Mouse (Mus musculus): ENCODE measurements at regions not wholly inside any gene's neighbourhood (a gene's known extent, or its start where the extent isn't known, plus 50 kb on each side); places are given as distances from the start of the nearest gene placed in this dataset.

DNA sequence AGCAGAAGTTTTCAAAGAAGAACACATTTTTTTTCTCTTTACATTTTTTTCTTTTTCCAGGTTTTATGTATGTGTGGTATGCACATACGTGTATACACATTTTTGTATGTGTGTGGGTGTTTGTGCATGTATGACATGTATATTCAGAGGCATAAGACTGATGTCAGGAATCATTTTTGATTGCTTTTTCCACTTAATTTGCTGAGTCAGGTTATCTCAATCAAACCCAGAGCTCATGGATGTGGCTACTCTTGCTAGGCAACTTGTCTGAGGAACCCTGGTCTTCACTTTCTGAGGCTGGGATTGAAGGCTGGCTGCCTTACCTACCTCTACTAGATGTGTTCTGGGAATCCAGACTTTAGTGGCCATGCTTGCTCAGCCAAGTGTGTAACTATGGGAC is 174.2 kb upstream of the Stt3b start:
- Histone ChIP-seq H3K4me1 (ENCODE audit: control insufficient read depth) (peaks cover 6% of the 10 kb centered on the region), H3K9me3 (ENCODE audit: control insufficient read depth, low read length) (no peaks in the 10 kb centered on the region), H3K4me3 (replicated peaks) (no peak overlapping the region), H3K36me3 (ENCODE audit: control insufficient read depth) (no peaks in the 10 kb centered on the region), H3K27me3 (ENCODE audit: control insufficient read depth) (peaks cover 5% of the 10 kb centered on the region; the same call in 1 of the 2 replicates)
- TF ChIP-seq TAL1 (IDR thresholded peaks at IDR 0.05; ENCODE audit: low read length) (no peak), GATA1 (IDR thresholded peaks at IDR 0.05; ENCODE audit: low read length) (no peak)

DNA sequence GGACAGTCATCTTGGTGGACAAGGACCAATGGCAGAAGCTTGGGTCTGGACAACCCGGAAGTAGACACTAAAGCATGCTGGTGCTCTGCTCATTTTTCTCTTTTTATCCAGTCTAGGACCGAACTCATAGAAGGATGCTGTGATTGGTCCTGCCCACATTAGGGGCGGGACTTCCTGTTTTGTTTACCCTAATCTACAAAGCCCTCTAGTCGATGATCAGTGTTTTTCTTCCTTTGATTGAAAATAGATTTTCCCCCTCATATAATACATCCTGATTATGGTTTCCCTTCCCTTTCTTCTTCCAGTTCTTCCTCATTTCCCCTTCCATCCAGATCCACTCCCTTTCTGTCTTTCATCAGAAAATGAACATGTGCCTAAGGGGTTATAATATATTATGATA is 175.0 kb upstream of the Stt3b start:
- H3K36me3 ChIP-seq (ENCODE audit: control insufficient read depth), result no peaks in the 10 kb centered on the region
- peaks cover 4% of the 10 kb centered on the region for H3K4me1 ChIP-seq (ENCODE audit: control insufficient read depth)
- no peak overlapping the region for H3K4me3 ChIP-seq (replicated peaks)
- TF ChIP-seq TAL1 (IDR thresholded peaks at IDR 0.05; ENCODE audit: low read length) (no peak), GATA1 (IDR thresholded peaks at IDR 0.05; ENCODE audit: low read length) (no peak)
- no peaks in the 10 kb centered on the region for H3K9me3 ChIP-seq (ENCODE audit: control insufficient read depth, low read length)
- H3K27me3 ChIP-seq (ENCODE audit: control insufficient read depth), result peaks cover 5% of the 10 kb centered on the region; the same call in 1 of the 2 replicates

DNA sequence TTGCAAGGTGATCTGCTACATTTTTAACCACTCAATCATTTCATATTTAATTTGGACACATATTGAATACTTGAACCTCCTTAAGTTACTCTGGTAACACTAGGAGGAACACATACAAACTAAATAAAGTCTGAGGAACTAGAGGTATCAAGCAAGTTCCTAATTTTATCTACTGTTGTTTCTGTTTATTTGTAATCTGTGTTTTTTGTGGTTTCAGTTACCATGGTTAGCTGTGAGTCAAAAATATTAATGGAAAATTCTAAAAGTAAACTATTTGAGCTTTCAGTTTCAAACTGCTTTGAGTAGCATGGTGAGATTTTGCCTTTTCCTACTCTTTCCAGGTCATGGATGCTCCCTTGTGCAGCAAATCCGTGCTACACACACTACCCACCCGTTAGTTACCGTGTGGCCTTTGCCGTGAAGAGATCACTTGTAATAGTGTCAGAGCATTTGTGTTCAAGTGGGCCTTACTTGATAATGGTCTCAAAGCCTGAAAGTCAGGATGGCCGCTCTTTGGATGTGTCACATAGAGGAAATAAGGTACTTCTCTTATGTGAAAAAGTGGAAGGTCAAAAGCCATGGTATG is 177.0 kb upstream of the Stt3b start:
- no peaks in the 10 kb centered on the region for H3K9me3 ChIP-seq (ENCODE audit: control insufficient read depth, low read length)
- no peak overlapping the region for H3K4me3 ChIP-seq (replicated peaks)
- H3K4me1 ChIP-seq (ENCODE audit: control insufficient read depth), result peaks cover 14% of the 10 kb centered on the region
- H3K36me3 ChIP-seq (ENCODE audit: control insufficient read depth), result no peaks in the 10 kb centered on the region
- H3K27me3 ChIP-seq (ENCODE audit: control insufficient read depth), result peaks cover 3% of the 10 kb centered on the region; the same call in 1 of the 2 replicates
- TF ChIP-seq GATA1 (IDR thresholded peaks at IDR 0.05; ENCODE audit: low read length) (no peak), TAL1 (IDR thresholded peaks at IDR 0.05; ENCODE audit: low read length) (no peak)

DNA sequence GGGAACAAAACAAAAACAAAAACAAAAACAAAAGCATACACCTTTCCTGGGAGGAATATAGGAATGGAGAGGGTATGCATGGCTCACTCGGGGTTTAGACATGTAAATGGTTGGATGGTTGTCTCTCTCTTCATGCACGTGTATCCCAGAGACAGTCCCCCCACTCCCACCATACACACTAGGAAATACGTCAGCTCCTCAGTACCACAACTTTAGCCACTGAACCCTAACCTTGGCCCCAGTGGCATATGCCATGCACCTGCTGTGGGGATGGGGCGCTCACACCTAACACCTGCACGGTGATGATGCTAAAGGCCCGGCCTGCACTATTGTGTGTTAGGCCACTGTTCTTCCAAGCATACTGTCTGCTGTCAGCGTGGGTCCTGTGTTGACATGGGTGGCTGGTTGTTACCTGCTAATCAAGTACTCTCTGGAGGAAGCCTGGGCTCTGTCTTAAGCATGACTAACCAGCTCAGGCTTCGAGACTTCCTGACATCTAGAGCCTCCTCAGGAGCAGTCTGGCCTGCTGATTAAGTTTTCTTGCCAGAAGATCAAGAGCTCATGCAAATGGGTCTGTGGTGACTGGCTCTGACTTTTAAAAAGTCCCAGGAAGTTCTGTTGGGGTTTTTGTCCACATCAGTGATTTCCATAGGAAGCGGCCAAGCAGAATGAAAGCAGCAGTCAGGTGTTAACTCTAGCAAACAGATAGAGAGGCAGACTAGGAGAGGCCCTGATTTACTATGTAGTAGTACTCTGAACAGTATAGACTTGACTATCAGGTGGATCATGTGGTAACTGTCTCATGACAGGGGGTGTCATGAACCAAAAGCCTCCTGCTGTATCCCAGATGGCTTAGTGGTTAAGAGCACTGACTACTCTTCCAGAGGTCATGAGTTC is 178.9 kb upstream of the Stt3b start:
- H3K4me3 ChIP-seq (replicated peaks), result no peak overlapping the region
- no peaks in the 10 kb centered on the region for H3K9me3 ChIP-seq (ENCODE audit: control insufficient read depth, low read length)
- TF ChIP-seq TAL1 (IDR thresholded peaks at IDR 0.05; ENCODE audit: low read length), result no peak
- TF ChIP-seq GATA1 (IDR thresholded peaks at IDR 0.05; ENCODE audit: low read length), result no peak
- peaks cover 15% of the 10 kb centered on the region for H3K27me3 ChIP-seq (ENCODE audit: control insufficient read depth)
- no peaks in the 10 kb centered on the region for H3K36me3 ChIP-seq (ENCODE audit: control insufficient read depth)
- peaks cover 23% of the 10 kb centered on the region for H3K4me1 ChIP-seq (ENCODE audit: control insufficient read depth)

DNA sequence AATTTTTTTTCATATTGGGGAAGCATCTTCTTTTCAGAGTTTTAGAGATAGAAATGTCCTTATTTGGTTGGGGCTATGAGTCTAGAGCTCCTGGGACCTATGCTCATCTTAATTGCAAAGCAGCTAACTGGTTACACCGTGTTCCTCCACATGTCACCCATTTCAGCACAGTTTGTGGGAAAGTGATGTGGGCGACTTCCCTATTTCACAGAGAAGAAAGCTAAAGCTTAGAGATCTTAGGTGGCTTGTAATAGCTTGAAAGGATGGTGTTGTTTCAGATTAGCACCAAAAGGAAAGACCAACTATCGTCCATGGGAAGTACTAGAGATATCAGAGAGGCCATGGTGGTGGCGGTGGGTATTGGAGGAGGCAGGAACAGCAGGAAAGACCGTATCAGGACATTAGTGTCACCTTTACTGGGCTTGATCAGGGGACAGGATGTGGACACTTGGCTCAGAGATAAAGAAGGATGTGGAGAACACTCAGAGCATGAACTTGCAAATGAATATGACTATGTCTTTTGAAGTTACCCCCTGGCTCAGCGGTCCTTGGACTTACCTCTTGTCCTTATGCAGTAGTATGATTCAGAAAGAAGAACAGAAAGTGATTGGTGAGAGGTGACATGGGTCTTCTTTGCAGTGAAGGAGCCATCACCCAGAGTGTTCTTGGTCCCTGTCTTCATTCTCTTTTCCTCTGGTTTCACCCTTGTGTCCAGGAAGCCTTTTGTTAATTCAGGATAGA is 182.4 kb upstream of the Stt3b start:
- Histone ChIP-seq H3K36me3 (ENCODE audit: control insufficient read depth) (no peaks in the 10 kb centered on the region), H3K4me3 (replicated peaks) (no peak overlapping the region), H3K4me1 (ENCODE audit: control insufficient read depth) (peaks cover 26% of the 10 kb centered on the region), H3K27me3 (ENCODE audit: control insufficient read depth) (peaks cover 15% of the 10 kb centered on the region), H3K9me3 (ENCODE audit: control insufficient read depth, low read length) (no peaks in the 10 kb centered on the region)
- TF ChIP-seq GATA1 (IDR thresholded peaks at IDR 0.05; ENCODE audit: low read length), result no peak
- TF ChIP-seq TAL1 (IDR thresholded peaks at IDR 0.05; ENCODE audit: low read length), result no peak

DNA sequence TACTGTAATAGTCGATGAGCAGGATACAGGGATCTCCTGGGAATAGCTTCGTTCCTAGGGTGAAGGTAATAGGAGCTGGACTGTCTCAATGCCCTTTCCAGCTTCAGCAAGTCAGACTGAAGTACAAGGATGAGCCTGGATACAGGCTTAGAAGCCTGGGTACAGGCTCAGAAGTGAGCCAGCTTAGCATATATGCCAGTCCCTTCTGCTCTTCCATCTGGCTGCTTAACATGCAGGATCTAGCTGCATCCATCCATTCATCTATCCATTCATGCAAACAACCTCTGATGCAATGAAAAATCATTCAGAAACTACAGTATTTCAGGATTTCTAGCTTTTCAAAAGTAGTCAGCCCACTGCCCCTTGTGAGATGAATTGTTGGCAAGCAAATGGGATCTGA is 183.5 kb upstream of the Stt3b start:
- no peaks in the 10 kb centered on the region for H3K36me3 ChIP-seq (ENCODE audit: control insufficient read depth)
- TF ChIP-seq GATA1 (IDR thresholded peaks at IDR 0.05; ENCODE audit: low read length), result no peak
- peaks cover 15% of the 10 kb centered on the region for H3K27me3 ChIP-seq (ENCODE audit: control insufficient read depth)
- no peak overlapping the region for H3K4me3 ChIP-seq (replicated peaks)
- no peaks in the 10 kb centered on the region; the same call in 1 of the 2 replicates for H3K9me3 ChIP-seq (ENCODE audit: control insufficient read depth, low read length)
- peaks cover 26% of the 10 kb centered on the region for H3K4me1 ChIP-seq (ENCODE audit: control insufficient read depth)

DNA sequence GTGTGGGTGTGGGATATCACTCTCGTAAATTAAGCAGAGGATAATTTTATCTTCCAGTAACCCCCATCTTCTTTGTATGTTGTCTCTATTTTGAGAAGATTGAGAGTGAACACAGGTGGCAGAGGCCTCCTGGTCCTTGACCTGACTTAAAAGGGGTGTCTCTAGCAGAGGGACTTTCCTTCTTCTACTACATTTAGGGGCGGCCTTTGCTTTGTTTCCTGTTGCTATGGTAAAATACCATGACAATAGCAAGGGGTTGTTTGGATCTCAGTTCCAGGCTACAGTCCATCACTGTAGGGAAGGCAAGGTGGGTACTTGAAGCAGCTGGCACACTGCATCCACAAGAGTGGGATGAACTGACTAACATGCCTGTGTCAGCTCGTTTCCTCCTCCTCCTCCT is 189.3 kb upstream of the Stt3b start:
- TF ChIP-seq GATA1 (IDR thresholded peaks at IDR 0.05; ENCODE audit: low read length), result no peak
- no peak for TF ChIP-seq TAL1 (IDR thresholded peaks at IDR 0.05; ENCODE audit: low read length)
- no peaks in the 10 kb centered on the region; the same call in 1 of the 2 replicates for H3K9me3 ChIP-seq (ENCODE audit: control insufficient read depth, low read length)
- no peaks in the 10 kb centered on the region for H3K36me3 ChIP-seq (ENCODE audit: control insufficient read depth)
- no peaks in the 10 kb centered on the region for H3K27me3 ChIP-seq (ENCODE audit: control insufficient read depth)
- no peaks in the 10 kb centered on the region for H3K4me1 ChIP-seq (ENCODE audit: control insufficient read depth)
- no peak overlapping the region for H3K4me3 ChIP-seq (replicated peaks)

DNA sequence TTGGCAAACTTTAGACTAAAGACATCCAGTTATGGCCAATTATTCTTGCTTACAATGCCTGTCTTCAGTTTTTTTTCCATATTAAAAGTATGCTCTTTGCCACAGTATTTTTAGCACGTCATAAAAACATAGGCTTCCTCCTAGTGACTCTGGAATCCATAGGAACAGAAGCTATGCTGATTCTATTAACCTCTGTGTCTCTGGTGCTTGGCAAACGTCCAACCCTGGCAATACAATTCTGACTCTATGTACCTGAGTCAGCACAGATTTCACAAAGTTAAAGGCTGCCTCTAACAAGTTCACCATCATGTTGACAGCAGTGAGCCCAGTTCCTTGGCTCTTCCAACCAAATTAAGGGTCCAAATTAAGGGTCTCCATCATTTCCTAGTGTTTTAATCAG is 194.6 kb upstream of the Stt3b start:
- H3K4me1 ChIP-seq (ENCODE audit: control insufficient read depth), result no peaks in the 10 kb centered on the region
- no peak overlapping the region for H3K4me3 ChIP-seq (replicated peaks)
- no peaks in the 10 kb centered on the region for H3K36me3 ChIP-seq (ENCODE audit: control insufficient read depth)
- H3K27me3 ChIP-seq (ENCODE audit: control insufficient read depth), result no peaks in the 10 kb centered on the region
- H3K9me3 ChIP-seq (ENCODE audit: control insufficient read depth, low read length), result no peaks in the 10 kb centered on the region
- TF ChIP-seq GATA1 (IDR thresholded peaks at IDR 0.05; ENCODE audit: low read length), result no peak
- TF ChIP-seq TAL1 (IDR thresholded peaks at IDR 0.05; ENCODE audit: low read length), result no peak

DNA sequence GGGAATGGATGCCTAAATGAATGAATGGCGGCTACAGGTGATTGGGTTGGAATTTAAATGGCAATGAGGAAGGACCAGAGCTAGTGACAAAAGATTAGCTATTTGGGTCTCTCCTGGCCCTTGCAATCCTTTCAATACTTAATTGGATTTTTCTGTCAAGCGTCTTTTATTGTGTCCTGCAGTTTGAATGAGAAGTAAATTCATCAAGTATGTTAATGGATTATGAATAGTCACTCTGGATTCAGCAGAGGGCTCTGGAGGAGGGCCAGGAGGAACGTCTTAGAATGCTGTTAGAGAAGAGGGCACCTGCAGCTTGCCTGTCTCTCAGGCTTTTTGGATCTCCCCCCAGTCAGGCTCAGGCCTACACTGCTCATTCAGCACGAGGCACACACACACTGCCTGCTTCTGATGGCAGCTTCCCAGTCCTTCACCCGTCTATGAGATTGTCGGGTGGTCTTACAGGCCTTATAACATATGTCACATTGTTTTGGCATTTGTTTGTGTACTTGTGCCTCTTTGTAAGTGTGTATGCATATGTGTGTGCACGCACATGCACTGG is 197.0 kb upstream of the Stt3b start:
- Histone ChIP-seq H3K36me3 (ENCODE audit: control insufficient read depth) (no peaks in the 10 kb centered on the region), H3K4me1 (ENCODE audit: control insufficient read depth) (peaks cover 3% of the 10 kb centered on the region), H3K9me3 (ENCODE audit: control insufficient read depth, low read length) (no peaks in the 10 kb centered on the region), H3K27me3 (ENCODE audit: control insufficient read depth) (no peaks in the 10 kb centered on the region), H3K4me3 (replicated peaks) (no peak overlapping the region)
- TF ChIP-seq GATA1 (IDR thresholded peaks at IDR 0.05; ENCODE audit: low read length) (no peak), TAL1 (IDR thresholded peaks at IDR 0.05; ENCODE audit: low read length) (no peak)
